Mouse (Mus musculus) embryonic facial prominence, embryonic 13.5 days (tissue): ENCODE results near the gene Ccdc144b. TPM values are rescaled to one million over a fixed set of nuclear protein-coding genes. Genes with fewer than 3 reads are reported as not detected.

ENCODE experiments used
- ATAC-seq: fragments of 200-750 bp; cut with Nextera tagmentation; 2 replicates; pipeline ENCODE4 v1.8.0; 2017; ENCODE audit warnings: low read depth; ENCODE audit not compliant: insufficient number of reproducible peaks, insufficient read depth, low FRiP score, low TSS enrichment
- H3K27ac ChIP-seq: fragments of 300-500 bp; sonication (generic); 2 replicates; pipeline ENCODE4 v1.5.1; 2015; ENCODE audit warnings: moderate library complexity, mild to moderate bottlenecking, inconsistent platforms
- H3K27me3 ChIP-seq: fragments of 300-500 bp; sonication (generic); 2 replicates; pipeline ENCODE4 v1.6.1; 2015; ENCODE audit warnings: mild to moderate bottlenecking, inconsistent platforms
- H3K36me3 ChIP-seq: fragments of 300-500 bp; sonication (generic); 2 replicates; pipeline ENCODE4 v1.6.1; 2015; ENCODE audit warnings: mild to moderate bottlenecking, inconsistent platforms
- H3K4me1 ChIP-seq: fragments of 300-500 bp; sonication (generic); 2 replicates; pipeline ENCODE4 v1.6.1; 2015; ENCODE audit warnings: inconsistent platforms
- H3K4me2 ChIP-seq: fragments of 300-500 bp; sonication (generic); 2 replicates; pipeline ENCODE4 v1.6.1; 2015; ENCODE audit warnings: moderate library complexity, mild to moderate bottlenecking, inconsistent platforms
- H3K4me3 ChIP-seq: fragments of 300-500 bp; sonication (generic); 2 replicates; pipeline ENCODE4 v1.5.1; 2015; ENCODE audit warnings: mild to moderate bottlenecking, inconsistent platforms
- H3K9ac ChIP-seq: fragments of 300-500 bp; sonication (generic); 2 replicates; pipeline ENCODE4 v1.6.1; 2015; ENCODE audit warnings: mild to moderate bottlenecking, inconsistent platforms
- H3K9me3 ChIP-seq: fragments of 300-500 bp; sonication (generic); 2 replicates; pipeline ENCODE4 v1.6.1; 2016; ENCODE audit warnings: inconsistent platforms
- WGBS: fragments of 180-500 bp; shearing (Covaris S2); methylation state at CpG from one replicate; pipeline ENCODE4 v1.1.7; 2015; ENCODE audit warnings: mixed read lengths; 5-methylcytosine and 5-hydroxymethylcytosine counted together
- polyA plus RNA-seq: library from polyadenylated mRNA; unstranded; fragments of >200 nt; fragmentation: Nextera tagmentation; extraction: Ambion mirVana; gene quantifications from 2 replicates; pipeline ENCODE4 v1.2.1, GENCODE M21; 2015

Gene Ccdc144b
- not detected in 2 replicates for polyA plus RNA-seq

DNA sequence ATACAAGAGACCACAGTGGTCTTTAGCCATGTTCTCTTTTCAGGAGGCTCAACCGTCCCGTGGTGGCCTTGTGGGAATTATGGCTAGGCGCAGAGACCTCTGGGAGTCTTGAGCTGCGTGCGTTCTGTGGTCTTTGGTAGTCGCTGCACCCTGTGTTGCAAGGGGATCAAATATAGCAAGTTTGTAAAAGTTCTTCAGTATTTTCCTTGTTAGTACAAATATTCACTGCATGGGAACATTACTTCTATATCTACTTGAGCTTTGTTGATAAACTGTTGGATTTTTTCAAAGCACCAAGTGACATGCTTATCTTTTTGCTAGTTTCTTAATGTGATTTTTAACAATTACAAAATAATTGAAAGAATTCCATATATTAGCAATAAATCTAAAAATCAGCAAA, at the start of gene Ccdc144b:
TSS of gene Ccdc144b (minus strand) at position 101 of the 400 bp plus-strand sequence.
- Histone ChIP-seq H3K9ac (no peak within 1 kb of the TSS), H3K27me3 (no peaks in the 10 kb centered on the region), H3K4me3 (no peak within 1 kb of the TSS), H3K9me3 (no peaks in the 10 kb centered on the region), H3K4me2 (no peak within 1 kb of the TSS), H3K4me1 (no peaks in the 10 kb centered on the region), H3K27ac (no peak within 1 kb of the TSS), H3K36me3 (no peaks in the 10 kb centered on the region)
- WGBS: 90% methylated on average over 6 of the region's 6 CpGs
- ATAC-seq: no peak

GRCm38 (mm10) chr3:36095371-36095770, 42.0 kb upstream of the Ccdc144b start:
- Histone ChIP-seq H3K9me3 (no peaks in the 10 kb centered on the region; the same call in 1 of the 2 replicates), H3K4me1 (no peaks in the 10 kb centered on the region), H3K9ac (no peak overlapping the region), H3K4me2 (no peak overlapping the region), H3K36me3 (peaks cover 26% of the 10 kb centered on the region), H3K27me3 (no peaks in the 10 kb centered on the region), H3K4me3 (no peak overlapping the region), H3K27ac (no peak overlapping the region)
- ATAC-seq: no peak
- 90% methylated on average over 2 of the region's 2 CpGs for WGBS

- no peak for ATAC-seq
- 89% methylated on average over 9 of the region's 9 CpGs for WGBS
Measured at GRCm38 (mm10) chr3:36087591-36087990, 34.2 kb upstream of the Ccdc144b start.

DNA sequence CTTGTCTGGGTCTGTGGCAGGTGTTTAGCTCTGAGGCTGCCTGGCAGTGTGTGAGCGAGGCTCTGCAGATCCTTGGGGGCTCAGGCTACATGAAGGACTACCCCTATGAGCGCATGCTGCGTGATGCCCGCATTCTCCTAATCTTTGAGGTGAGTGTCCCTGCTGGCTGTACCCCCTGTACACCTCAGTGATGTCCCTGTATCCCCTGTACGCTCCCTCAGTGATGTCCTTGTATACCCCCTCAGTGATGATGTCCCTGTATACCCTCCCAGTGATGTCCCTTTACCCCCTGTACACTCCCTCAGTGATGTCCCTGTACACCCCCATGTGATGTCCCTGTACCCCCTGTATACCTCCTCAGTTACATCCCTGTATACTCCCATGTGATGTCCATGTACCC, 32.0 kb upstream of the Ccdc144b start:
- H3K27ac ChIP-seq: no peak overlapping the region
- no peak overlapping the region for H3K9ac ChIP-seq
- H3K9me3 ChIP-seq: no peaks in the 10 kb centered on the region
- H3K4me2 ChIP-seq: no peak overlapping the region
- H3K4me3 ChIP-seq: no peak overlapping the region
- ATAC-seq: no peak
- H3K27me3 ChIP-seq: no peaks in the 10 kb centered on the region
- peaks cover 95% of the 10 kb centered on the region for H3K36me3 ChIP-seq
- no peaks in the 10 kb centered on the region for H3K4me1 ChIP-seq
- 92% methylated on average over 5 of the region's 5 CpGs for WGBS

More at GRCm38 (mm10) chr3:36087591-36087990, 34.2 kb upstream of the Ccdc144b start:
- Histone ChIP-seq H3K27ac (no peak overlapping the region), H3K4me1 (no peaks in the 10 kb centered on the region), H3K4me3 (no peak overlapping the region), H3K36me3 (peaks cover 88% of the 10 kb centered on the region), H3K4me2 (no peak overlapping the region), H3K9ac (no peak overlapping the region), H3K27me3 (no peaks in the 10 kb centered on the region), H3K9me3 (no peaks in the 10 kb centered on the region)

DNA sequence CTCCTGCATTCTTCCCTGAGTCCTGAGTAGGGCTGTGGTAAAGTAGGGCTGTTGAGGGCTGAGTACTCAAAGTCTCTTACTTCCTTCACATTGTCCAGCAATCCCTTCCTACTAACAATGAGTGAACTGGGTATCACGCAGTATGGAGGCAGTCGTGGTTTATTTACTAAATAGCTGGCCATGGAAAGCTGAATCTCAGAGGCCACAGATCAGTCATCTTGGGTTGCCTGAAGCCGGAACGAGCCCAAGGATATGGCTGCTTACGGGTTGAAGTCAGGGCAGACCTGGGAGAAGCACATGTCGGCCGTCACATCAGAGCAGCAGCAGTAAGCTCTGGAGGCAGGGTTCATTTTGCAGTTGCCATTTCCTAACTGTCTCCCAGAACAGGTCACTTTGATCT, 30.0 kb upstream of the Ccdc144b start:
- Histone ChIP-seq H3K9ac (no peak overlapping the region), H3K27ac (no peak overlapping the region), H3K4me3 (no peak overlapping the region), H3K4me2 (no peak overlapping the region), H3K4me1 (no peaks in the 10 kb centered on the region), H3K9me3 (no peaks in the 10 kb centered on the region), H3K27me3 (no peaks in the 10 kb centered on the region), H3K36me3 (peaks cover 95% of the 10 kb centered on the region)
- 96% methylated on average over 7 of the region's 7 CpGs for WGBS
- ATAC-seq: no peak

DNA sequence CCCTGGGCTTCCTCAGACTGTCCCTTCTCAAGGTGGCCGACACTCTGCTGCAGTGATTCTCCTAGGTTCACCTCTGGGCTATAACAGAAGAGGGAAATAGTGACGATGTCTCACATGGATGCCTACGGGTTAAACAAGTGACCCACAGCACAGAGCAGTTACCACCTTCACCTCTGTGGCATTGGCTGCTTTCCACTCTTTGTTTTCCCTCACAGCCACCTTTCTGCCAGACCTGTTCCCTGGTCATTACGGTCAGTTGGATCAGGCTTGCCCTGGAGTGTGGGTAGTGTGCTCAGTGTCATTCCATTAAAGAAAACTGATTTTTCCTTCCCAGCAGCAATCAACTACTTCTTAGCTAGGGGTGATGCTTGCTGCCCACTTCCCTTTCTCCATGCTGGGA, 29.5 kb upstream of the Ccdc144b start:
- ATAC-seq: no peak
- H3K4me1 ChIP-seq: no peaks in the 10 kb centered on the region
- H3K9me3 ChIP-seq: no peaks in the 10 kb centered on the region
- no peak overlapping the region for H3K4me2 ChIP-seq
- H3K4me3 ChIP-seq: no peak overlapping the region
- H3K27ac ChIP-seq: no peak overlapping the region
- no peak overlapping the region for H3K9ac ChIP-seq
- WGBS: 93% methylated on average over 4 of the region's 4 CpGs
- no peaks in the 10 kb centered on the region for H3K27me3 ChIP-seq
- peaks cover 95% of the 10 kb centered on the region for H3K36me3 ChIP-seq

- H3K36me3 ChIP-seq: peaks cover 97% of the 10 kb centered on the region
- no peak overlapping the region for H3K4me2 ChIP-seq
- WGBS: 92% methylated on average over 5 of the region's 5 CpGs
- ATAC-seq: no peak
- no peaks in the 10 kb centered on the region for H3K27me3 ChIP-seq
- no peak overlapping the region for H3K9ac ChIP-seq
- no peaks in the 10 kb centered on the region for H3K9me3 ChIP-seq
- H3K4me1 ChIP-seq: no peaks in the 10 kb centered on the region
- no peak overlapping the region for H3K4me3 ChIP-seq
- H3K27ac ChIP-seq: no peak overlapping the region
Measured at GRCm38 (mm10) chr3:36080741-36081140, 27.4 kb upstream of the Ccdc144b start.

GRCm38 (mm10) chr3:36079886-36080285, 26.5 kb upstream of the Ccdc144b start:
- ATAC-seq: no peak
- WGBS: 87% methylated on average over 5 of the region's 5 CpGs

GRCm38 (mm10) chr3:36077386-36077785, 24.0 kb upstream of the Ccdc144b start:
- Histone ChIP-seq H3K36me3 (peaks cover 91% of the 10 kb centered on the region), H3K4me1 (no peaks in the 10 kb centered on the region), H3K27ac (no peak overlapping the region), H3K9ac (no peak overlapping the region), H3K4me3 (no peak overlapping the region), H3K4me2 (no peak overlapping the region), H3K9me3 (no peaks in the 10 kb centered on the region), H3K27me3 (no peaks in the 10 kb centered on the region)
- 90% methylated on average over 3 of the region's 3 CpGs for WGBS
- no peak for ATAC-seq

More at GRCm38 (mm10) chr3:36079886-36080285, 26.5 kb upstream of the Ccdc144b start:
- Histone ChIP-seq H3K4me3 (no peak overlapping the region), H3K4me1 (no peaks in the 10 kb centered on the region), H3K36me3 (peaks cover 97% of the 10 kb centered on the region), H3K9me3 (no peaks in the 10 kb centered on the region), H3K27ac (no peak overlapping the region), H3K27me3 (no peaks in the 10 kb centered on the region), H3K9ac (no peak overlapping the region), H3K4me2 (no peak overlapping the region)

DNA sequence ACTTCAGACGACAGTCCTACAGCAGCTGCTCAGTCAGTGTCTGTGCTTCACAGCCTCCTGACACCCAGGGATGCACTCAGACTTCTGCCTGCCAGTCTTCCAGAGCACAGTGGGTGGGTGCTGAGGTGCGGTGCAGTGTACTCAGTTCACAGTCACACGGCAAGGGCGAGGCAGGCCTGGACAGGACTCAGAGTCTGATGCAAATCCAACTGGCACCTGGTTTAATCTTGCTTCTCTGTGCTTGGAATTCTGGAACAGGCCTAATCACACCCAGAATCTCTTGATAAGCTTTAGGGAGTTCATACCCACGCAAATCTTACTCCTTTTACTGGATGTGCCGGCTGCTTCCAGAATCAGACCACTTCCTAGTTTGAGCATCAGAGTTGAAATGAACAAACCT, 22.1 kb upstream of the Ccdc144b start:
- H3K4me3 ChIP-seq: no peak overlapping the region

GRCm38 (mm10) chr3:36074231-36074630, 20.9 kb upstream of the Ccdc144b start:
- Histone ChIP-seq H3K9me3 (no peaks in the 10 kb centered on the region), H3K4me1 (no peaks in the 10 kb centered on the region), H3K36me3 (peaks cover 76% of the 10 kb centered on the region), H3K27me3 (no peaks in the 10 kb centered on the region), H3K27ac (no peak overlapping the region), H3K4me3 (no peak overlapping the region), H3K4me2 (no peak overlapping the region), H3K9ac (no peak overlapping the region)
- no peak for ATAC-seq
- 96% methylated on average over 6 of the region's 6 CpGs for WGBS

More for the DNA sequence above, 22.1 kb upstream of the Ccdc144b start:
- H3K4me1 ChIP-seq: no peaks in the 10 kb centered on the region
- no peak overlapping the region for H3K27ac ChIP-seq
- H3K27me3 ChIP-seq: no peaks in the 10 kb centered on the region
- WGBS: 90% methylated on average over 6 of the region's 6 CpGs
- H3K36me3 ChIP-seq: peaks cover 81% of the 10 kb centered on the region
- no peak for ATAC-seq
- no peak overlapping the region for H3K4me2 ChIP-seq
- no peak overlapping the region for H3K9ac ChIP-seq
- H3K9me3 ChIP-seq: no peaks in the 10 kb centered on the region

DNA sequence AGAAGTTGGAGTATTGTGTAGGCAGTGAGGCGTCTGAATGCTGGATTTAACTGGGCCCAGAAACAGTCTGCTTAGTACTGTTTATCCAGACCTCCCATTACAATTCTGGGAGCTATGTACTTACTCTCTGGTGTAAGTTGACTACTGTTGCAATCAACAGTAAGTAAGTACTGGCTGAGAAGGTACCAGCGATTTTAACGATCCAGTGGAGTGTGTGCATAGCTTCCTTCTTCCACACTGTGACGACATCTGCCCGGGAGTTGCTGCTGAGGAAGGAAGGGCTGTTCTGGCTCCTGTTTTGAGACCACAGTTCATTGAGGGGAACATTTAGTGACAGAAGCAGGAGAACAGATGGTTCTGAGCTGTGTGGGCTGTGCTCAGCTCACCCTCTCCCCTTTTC, 17.7 kb upstream of the Ccdc144b start:
- Histone ChIP-seq H3K27ac (no peak overlapping the region), H3K9me3 (no peaks in the 10 kb centered on the region), H3K27me3 (no peaks in the 10 kb centered on the region), H3K36me3 (peaks cover 51% of the 10 kb centered on the region), H3K4me1 (peaks cover 15% of the 10 kb centered on the region), H3K9ac (no peak overlapping the region), H3K4me2 (no peak overlapping the region), H3K4me3 (no peak overlapping the region)
- 95% methylated on average over 5 of the region's 5 CpGs for WGBS
- no peak for ATAC-seq

DNA sequence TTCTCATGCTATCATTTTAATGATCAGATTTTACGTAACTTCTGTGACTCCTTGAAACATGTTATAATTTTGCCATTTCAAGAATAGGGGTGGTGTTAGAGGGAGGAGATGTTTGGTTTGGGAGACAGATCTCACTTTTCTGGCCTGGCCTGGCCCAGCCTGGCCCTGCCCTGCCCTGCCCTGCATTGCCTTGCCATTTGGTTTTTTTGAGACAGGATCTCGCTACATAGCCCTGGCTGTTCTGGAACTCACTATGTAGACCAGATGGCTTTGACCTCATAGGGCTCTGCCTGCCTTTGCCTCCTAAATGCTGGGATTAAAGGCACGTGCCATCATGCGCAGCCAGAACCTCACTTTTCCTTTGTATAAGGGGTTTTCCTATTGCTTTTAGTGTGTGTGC, 17.1 kb upstream of the Ccdc144b start:
- Histone ChIP-seq H3K4me2 (no peak overlapping the region), H3K36me3 (peaks cover 44% of the 10 kb centered on the region), H3K9me3 (no peaks in the 10 kb centered on the region), H3K4me3 (no peak overlapping the region), H3K27ac (no peak overlapping the region), H3K9ac (no peak overlapping the region), H3K4me1 (peaks cover 15% of the 10 kb centered on the region), H3K27me3 (no peaks in the 10 kb centered on the region)
- WGBS: 93% methylated on average over 4 of the region's 4 CpGs
- ATAC-seq: no peak
